Mouse (Mus musculus): ENCODE measurements at regions not wholly inside any gene's neighbourhood (a gene's known extent, or its start where the extent isn't known, plus 50 kb on each side); places are given as distances from the start of the nearest gene placed in this dataset.

DNA sequence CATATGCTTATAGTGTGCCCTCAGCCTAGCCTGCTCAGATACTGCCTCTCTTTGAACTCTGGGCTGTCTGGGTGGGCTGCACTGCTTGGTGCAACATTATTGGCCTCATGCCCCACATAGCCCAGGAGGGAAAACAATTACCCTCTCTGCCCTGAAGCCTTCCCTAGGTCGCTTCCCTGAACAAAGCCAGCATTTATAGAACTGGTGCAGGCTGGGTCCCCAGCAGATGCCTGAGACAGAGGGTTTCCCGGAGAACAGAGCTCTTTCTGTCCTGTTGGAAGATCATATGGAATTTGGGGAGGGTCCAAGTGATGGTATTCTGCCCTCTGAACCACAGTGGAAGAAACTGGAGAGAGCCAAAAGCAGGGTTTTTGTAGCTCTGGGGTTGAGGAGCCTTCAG is 64.6 kb upstream of the Itga11 start:
- Histone ChIP-seq H3K9me3 (ENCODE audit: control insufficient read depth, low read length) (no peaks in the 10 kb centered on the region), H3K4me2 (replicated peaks; ENCODE audit: low read depth) (no peak overlapping the region), H3K9ac (ENCODE audit: low read length) (no peak overlapping the region), H3K27me3 (ENCODE audit: control insufficient read depth, insufficient read depth, low read length) (no peaks in the 10 kb centered on the region), H3K27ac (replicated peaks) (no peak overlapping the region), H3K36me3 (ENCODE audit: control insufficient read depth, insufficient read depth, low read length) (no peaks in the 10 kb centered on the region), H3K4me3 (ENCODE audit: low read depth, low read length) (no peak overlapping the region), H3K4me1 (replicated peaks; ENCODE audit: control insufficient read depth, insufficient read depth) (no peaks in the 10 kb centered on the region)
- DNase-seq (ENCODE audit: low spot score) (no peak), ATAC-seq (ENCODE audit: low FRiP score, low TSS enrichment) (no peak)
- 63% methylated on average over 2 of the region's 2 CpGs for WGBS
- no peak for TF ChIP-seq EP300 (optimal IDR thresholded peaks at IDR 0.05)
- TF ChIP-seq CTCF (IDR thresholded peaks at IDR 0.05; ENCODE audit: low read depth): no peak

DNA sequence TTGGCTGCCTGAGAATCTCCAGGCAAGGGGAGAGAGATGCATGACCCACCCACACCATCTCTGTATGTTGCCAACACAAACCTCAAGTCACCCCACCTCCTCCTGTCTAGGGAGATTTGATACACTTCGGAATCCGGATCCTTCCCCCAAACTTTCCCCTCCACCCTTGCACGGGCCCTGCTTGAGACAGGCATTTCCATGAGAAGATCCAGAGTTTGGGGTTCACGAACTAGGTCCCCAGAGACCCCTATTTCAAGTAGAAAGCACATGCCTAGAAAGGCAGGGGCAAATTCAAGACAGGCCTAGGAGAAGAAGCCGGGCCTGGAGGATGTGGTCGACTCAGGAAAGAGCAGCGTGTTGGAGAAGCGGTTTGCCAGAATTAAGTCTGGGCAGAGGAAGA is 63.8 kb upstream of the Itga11 start:
- H3K4me3 ChIP-seq (ENCODE audit: low read depth, low read length): no peak overlapping the region
- TF ChIP-seq CTCF (IDR thresholded peaks at IDR 0.05; ENCODE audit: low read depth) (no peak), EP300 (optimal IDR thresholded peaks at IDR 0.05) (no peak)
- H3K27me3 ChIP-seq (ENCODE audit: control insufficient read depth, insufficient read depth, low read length): no peaks in the 10 kb centered on the region
- no peaks in the 10 kb centered on the region for H3K9me3 ChIP-seq (ENCODE audit: control insufficient read depth, low read length)
- ATAC-seq (ENCODE audit: low FRiP score, low TSS enrichment) (no peak), DNase-seq (ENCODE audit: low spot score) (no peak)
- no peak overlapping the region for H3K9ac ChIP-seq (ENCODE audit: low read length)
- H3K4me2 ChIP-seq (replicated peaks; ENCODE audit: low read depth): no peak overlapping the region
- H3K27ac ChIP-seq (replicated peaks): no peak overlapping the region
- 78% methylated on average over 8 of the region's 8 CpGs for WGBS
- no peaks in the 10 kb centered on the region for H3K36me3 ChIP-seq (ENCODE audit: control insufficient read depth, insufficient read depth, low read length)
- H3K4me1 ChIP-seq (replicated peaks; ENCODE audit: control insufficient read depth, insufficient read depth): no peaks in the 10 kb centered on the region

DNA sequence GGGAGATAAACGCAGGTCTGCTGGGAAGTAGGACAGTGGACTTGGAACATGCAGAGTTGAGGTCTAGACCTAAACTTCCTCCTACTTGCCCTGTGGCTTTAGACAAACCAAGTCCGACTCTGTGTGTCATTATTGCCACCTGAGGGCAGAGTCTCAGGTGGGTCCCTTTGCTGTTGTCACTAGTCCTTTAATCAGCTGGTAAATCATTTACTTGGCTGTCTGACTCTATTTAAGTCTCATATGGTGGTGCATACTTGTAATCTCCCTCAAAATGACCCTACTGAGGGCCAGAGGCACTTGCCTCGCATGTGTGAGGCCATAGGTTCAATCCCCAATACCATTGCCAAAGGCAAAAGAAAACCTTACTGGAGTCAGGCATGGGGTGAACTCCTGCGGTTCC is 62.7 kb upstream of the Itga11 start:
- H3K4me2 ChIP-seq (replicated peaks; ENCODE audit: low read depth): no peak overlapping the region
- H3K36me3 ChIP-seq (ENCODE audit: control insufficient read depth, insufficient read depth, low read length): no peaks in the 10 kb centered on the region
- no peak overlapping the region for H3K4me3 ChIP-seq (ENCODE audit: low read depth, low read length)
- no peaks in the 10 kb centered on the region for H3K27me3 ChIP-seq (ENCODE audit: control insufficient read depth, insufficient read depth, low read length)
- H3K27ac ChIP-seq (replicated peaks): no peak overlapping the region
- 76% methylated on average over 4 of the region's 4 CpGs for WGBS
- no peak for DNase-seq (ENCODE audit: low spot score)
- ATAC-seq (ENCODE audit: low FRiP score, low TSS enrichment): no peak
- no peaks in the 10 kb centered on the region for H3K9me3 ChIP-seq (ENCODE audit: control insufficient read depth, low read length)
- H3K4me1 ChIP-seq (replicated peaks; ENCODE audit: control insufficient read depth, insufficient read depth): no peaks in the 10 kb centered on the region
- TF ChIP-seq CTCF (IDR thresholded peaks at IDR 0.05; ENCODE audit: low read depth): no peak
- no peak for TF ChIP-seq EP300 (optimal IDR thresholded peaks at IDR 0.05)
- no peak overlapping the region for H3K9ac ChIP-seq (ENCODE audit: low read length)

DNA sequence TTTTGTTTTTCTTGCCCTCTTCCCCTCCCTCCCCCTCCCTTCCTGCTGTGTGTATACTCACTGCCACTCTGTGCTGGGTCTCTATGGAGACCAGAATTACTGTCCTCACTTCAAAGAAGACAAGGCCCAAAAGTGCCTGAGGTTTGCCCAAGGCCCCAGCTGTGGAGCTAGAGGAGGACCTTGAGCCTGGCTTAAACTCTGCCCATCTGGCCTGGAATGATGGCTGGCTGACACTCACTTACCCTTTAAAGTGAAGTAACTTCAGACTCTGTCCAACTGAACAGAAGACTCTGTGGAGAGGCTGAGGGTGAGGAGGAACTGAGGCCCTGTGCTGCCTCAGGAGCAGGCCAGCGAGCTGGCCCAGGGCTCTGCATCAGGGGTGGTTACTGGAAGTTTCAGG is 61.8 kb upstream of the Itga11 start:
- Histone ChIP-seq H3K9ac (ENCODE audit: low read length) (no peak overlapping the region), H3K4me1 (replicated peaks; ENCODE audit: control insufficient read depth, insufficient read depth) (no peaks in the 10 kb centered on the region), H3K27ac (replicated peaks) (no peak overlapping the region), H3K4me3 (ENCODE audit: low read depth, low read length) (no peak overlapping the region), H3K9me3 (ENCODE audit: control insufficient read depth, low read length) (no peaks in the 10 kb centered on the region), H3K4me2 (replicated peaks; ENCODE audit: low read depth) (no peak overlapping the region), H3K36me3 (ENCODE audit: control insufficient read depth, insufficient read depth, low read length) (no peaks in the 10 kb centered on the region), H3K27me3 (ENCODE audit: control insufficient read depth, insufficient read depth, low read length) (no peaks in the 10 kb centered on the region)
- WGBS: 65% methylated on average over 1 of the region's 1 CpGs
- DNase-seq (ENCODE audit: low spot score) (no peak), ATAC-seq (ENCODE audit: low FRiP score, low TSS enrichment) (no peak)
- TF ChIP-seq CTCF (IDR thresholded peaks at IDR 0.05; ENCODE audit: low read depth): no peak
- no peak for TF ChIP-seq EP300 (optimal IDR thresholded peaks at IDR 0.05)

DNA sequence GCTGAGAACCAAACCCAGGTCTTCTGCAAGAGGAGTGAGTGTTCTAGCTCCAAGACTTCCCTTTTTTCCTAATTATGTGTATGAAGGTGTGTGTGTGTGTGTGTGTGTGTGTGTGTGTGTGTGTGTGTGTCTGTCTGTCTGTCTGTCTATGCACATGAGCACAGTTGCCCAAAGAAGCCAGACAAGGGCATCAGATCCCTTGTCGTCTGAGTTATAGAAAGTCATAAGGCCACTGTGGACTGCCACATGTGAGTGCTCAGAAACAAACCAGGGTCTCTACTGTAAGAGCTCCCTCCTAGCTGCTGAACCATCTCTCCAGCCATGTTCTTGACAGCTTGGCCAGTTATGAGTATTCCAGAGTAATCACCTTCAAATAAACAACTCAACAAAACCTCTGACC is 58.6 kb upstream of the Itga11 start:
- Histone ChIP-seq H3K4me1 (replicated peaks; ENCODE audit: control insufficient read depth, insufficient read depth) (no peaks in the 10 kb centered on the region), H3K36me3 (ENCODE audit: control insufficient read depth, insufficient read depth, low read length) (no peaks in the 10 kb centered on the region), H3K27me3 (ENCODE audit: control insufficient read depth, insufficient read depth, low read length) (no peaks in the 10 kb centered on the region), H3K9me3 (ENCODE audit: control insufficient read depth, low read length) (no peaks in the 10 kb centered on the region), H3K27ac (replicated peaks) (no peak overlapping the region), H3K9ac (ENCODE audit: low read length) (no peak overlapping the region), H3K4me2 (replicated peaks; ENCODE audit: low read depth) (no peak overlapping the region), H3K4me3 (ENCODE audit: low read depth, low read length) (no peak overlapping the region)
- DNase-seq (ENCODE audit: low spot score) (no peak), ATAC-seq (ENCODE audit: low FRiP score, low TSS enrichment) (no peak)
- no peak for TF ChIP-seq EP300 (optimal IDR thresholded peaks at IDR 0.05)
- 84% methylated on average over 1 of the region's 1 CpGs for WGBS

DNA sequence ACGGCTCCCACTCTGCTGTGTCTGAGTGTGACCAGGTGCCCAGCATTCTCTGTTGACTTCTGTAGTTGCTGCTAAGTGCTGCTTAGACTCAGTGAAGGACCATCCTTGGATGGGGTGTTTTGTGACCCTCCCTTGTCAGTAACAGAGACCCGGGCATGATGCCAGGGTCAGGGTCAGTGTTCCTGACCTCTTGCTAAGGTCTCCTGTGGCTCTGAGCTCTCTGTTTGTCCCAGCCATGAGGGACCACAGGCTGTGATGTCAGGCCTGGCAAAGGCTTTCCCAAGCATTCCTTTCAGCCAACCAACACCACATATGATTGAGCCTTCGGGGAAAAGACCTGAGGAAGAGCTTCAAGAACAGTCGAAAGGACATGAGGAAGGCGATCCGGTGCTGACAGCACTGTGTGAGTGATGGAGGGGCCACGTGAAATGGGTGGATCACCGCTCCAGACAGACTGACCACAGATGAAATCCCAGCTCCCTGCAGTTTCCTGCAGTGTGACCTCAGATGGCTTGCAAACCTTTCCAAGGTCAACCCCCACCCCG is 56.7 kb upstream of the Itga11 start:
- H3K4me3 ChIP-seq (ENCODE audit: low read depth, low read length): no peak overlapping the region
- H3K4me2 ChIP-seq (replicated peaks; ENCODE audit: low read depth): no peak overlapping the region
- no peaks in the 10 kb centered on the region for H3K4me1 ChIP-seq (replicated peaks; ENCODE audit: control insufficient read depth, insufficient read depth)
- 65% methylated on average over 9 of the region's 9 CpGs for WGBS
- ATAC-seq (ENCODE audit: low FRiP score, low TSS enrichment) (no peak), DNase-seq (ENCODE audit: low spot score) (no peak)
- H3K9me3 ChIP-seq (ENCODE audit: control insufficient read depth, low read length): no peaks in the 10 kb centered on the region
- no peak overlapping the region for H3K9ac ChIP-seq (ENCODE audit: low read length)
- H3K27ac ChIP-seq (replicated peaks): no peak overlapping the region
- no peak for TF ChIP-seq EP300 (optimal IDR thresholded peaks at IDR 0.05)
- TF ChIP-seq CTCF (IDR thresholded peaks at IDR 0.05; ENCODE audit: low read depth): no peak
- H3K36me3 ChIP-seq (ENCODE audit: control insufficient read depth, insufficient read depth, low read length): no peaks in the 10 kb centered on the region
- no peaks in the 10 kb centered on the region for H3K27me3 ChIP-seq (ENCODE audit: control insufficient read depth, insufficient read depth, low read length)

Measured in stomach, postnatal 0 days (tissue).